Mouse (Mus musculus) lung, adult 2 months (tissue): Measurements from ENCODE around the gene Prg2. TPM values are rescaled to one million over a fixed set of nuclear protein-coding genes. Genes with fewer than 3 reads are reported as not detected.

ENCODE experiments used
- DNase-seq: peaks from one replicate; pipeline ENCODE4 v3.0.0; 2022
- H3K4me1 ChIP-seq: fragments of 200-500 bp; 2 replicates; pipeline ENCODE4 v1.6.1; 2011; ENCODE audit warnings: low read length; ENCODE audit not compliant: control insufficient read depth, insufficient read depth
- H3K4me3 ChIP-seq: fragments of 200-500 bp; replicated peaks from 2 replicates; pipeline ENCODE3; 2011; ENCODE audit warnings: low read depth, mild to moderate bottlenecking, control low read depth, low read length; ENCODE audit errors: extremely low read depth
- CTCF ChIP-seq: fragments of 200-500 bp; IDR thresholded peaks from 2 replicates; pipeline ENCODE4 v1.5.1; 2011; ENCODE audit warnings: mild to moderate bottlenecking, low read length, control low read depth; ENCODE audit not compliant: insufficient read depth
- POLR2A ChIP-seq: fragments of 200-500 bp; IDR thresholded peaks from 2 replicates; pipeline ENCODE4 v1.6.1; 2011; ENCODE audit warnings: low read depth, mild to moderate bottlenecking, control low read depth, low read length, borderline replicate concordance; ENCODE audit errors: extremely low read depth
- WGBS: fragments of 180-500 bp; shearing (Covaris S2); methylation state at CpG from one replicate; pipeline ENCODE4 v1.1.7; 2018; 5-methylcytosine and 5-hydroxymethylcytosine counted together
- polyA plus RNA-seq: library from polyadenylated mRNA; depleted of rRNA; stranded (reverse); fragments of >200 nt; gene quantifications from 2 replicates; pipeline ENCODE4 v1.2.3, GENCODE M21; 2012; rRNA removed

The Prg2 gene
- polyA plus RNA-seq, 1 experiment = 1.2 TPM

DNA sequence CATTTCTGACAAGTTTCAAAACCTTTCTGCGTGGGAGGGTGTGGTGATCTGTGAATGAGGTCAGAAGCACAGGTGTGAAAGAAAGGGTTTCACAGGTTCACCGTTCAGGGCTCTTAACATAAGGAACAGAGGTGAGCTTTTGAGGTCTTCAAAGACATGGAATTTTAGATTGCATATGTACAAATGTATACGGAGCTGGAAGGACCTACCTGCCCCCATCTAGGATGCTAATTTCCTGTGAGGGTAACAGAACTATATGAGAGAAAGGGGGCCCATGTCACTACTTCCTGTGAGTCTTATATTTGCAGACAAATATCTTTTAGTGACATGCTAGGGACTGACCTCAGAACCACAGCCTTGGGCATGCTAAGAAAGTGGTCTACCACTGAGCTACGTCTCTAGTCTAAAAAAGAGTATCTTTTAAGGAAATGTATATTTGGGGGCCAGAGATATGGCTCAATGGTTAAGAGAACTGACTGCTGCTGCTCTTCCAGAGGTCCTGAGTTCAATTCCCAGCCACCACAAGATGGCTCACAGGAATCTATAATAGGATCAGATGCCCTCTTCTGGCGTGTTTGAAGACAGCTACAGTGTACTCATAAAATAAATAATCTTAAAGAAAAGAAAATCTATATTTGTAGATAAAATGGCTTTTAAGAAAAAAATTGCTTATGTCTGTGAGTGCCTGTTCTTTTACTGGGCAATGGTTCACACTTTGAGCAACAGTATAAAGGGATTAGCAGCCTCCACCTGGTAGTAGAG, 33.7 kb downstream of the Prg2 start:
- Histone ChIP-seq H3K4me1 (no peaks in the 10 kb centered on the region), H3K4me3 (no peak overlapping the region)
- TF ChIP-seq CTCF (no peak), POLR2A (no peak)
- no peak for DNase-seq
- WGBS = 73% methylated on average over 5 of the region's 5 CpGs

GRCm38 (mm10) chr2:85014588-85014982, 34.3 kb downstream of the Prg2 start:
- WGBS = 52% methylated on average over 3 of the region's 3 CpGs
- DNase-seq = no peak
- H3K4me3 ChIP-seq = no peak overlapping the region
- no peaks in the 10 kb centered on the region for H3K4me1 ChIP-seq
- TF ChIP-seq CTCF = no peak
- no peak for TF ChIP-seq POLR2A

GRCm38 (mm10) chr2:85022043-85022442, 41.8 kb downstream of the Prg2 start:
- peak; percentile 87 for TF ChIP-seq CTCF
- no peak for TF ChIP-seq POLR2A
- Histone ChIP-seq H3K4me3 (no peak overlapping the region), H3K4me1 (no peaks in the 10 kb centered on the region)
- DNase-seq = no peak
- WGBS = 32% methylated on average over 4 of the region's 4 CpGs

- WGBS = 61% methylated on average over 3 of the region's 3 CpGs
- no peaks in the 10 kb centered on the region for H3K4me1 ChIP-seq
- TF ChIP-seq POLR2A = no peak
- TF ChIP-seq CTCF = no peak
- no peak for DNase-seq
- no peak overlapping the region for H3K4me3 ChIP-seq
Measured at GRCm38 (mm10) chr2:85026178-85026577, 45.9 kb downstream of the Prg2 start.

DNA sequence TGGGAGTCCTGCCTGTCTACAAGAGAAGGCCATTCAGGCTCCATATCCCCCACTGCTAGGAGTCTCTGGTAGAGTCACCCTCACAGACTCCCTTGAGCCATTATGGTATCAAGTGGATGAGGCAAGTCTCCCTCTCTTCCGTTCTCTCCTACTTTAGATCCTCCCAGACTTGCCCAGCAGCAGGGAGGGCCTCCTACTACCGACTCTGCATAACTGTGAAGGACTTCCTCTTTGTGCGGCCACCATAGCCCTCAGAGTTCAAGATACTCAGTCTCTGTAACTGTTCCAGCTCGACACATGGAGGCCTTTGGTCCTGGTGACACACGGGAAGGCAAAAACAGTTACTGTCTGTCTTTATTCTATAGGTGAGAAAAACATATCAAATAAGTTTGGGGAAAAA, 47.0 kb downstream of the Prg2 start:
- 45% methylated on average over 5 of the region's 5 CpGs for WGBS
- Histone ChIP-seq H3K4me3 (no peak overlapping the region), H3K4me1 (no peaks in the 10 kb centered on the region)
- DNase-seq = no peak
- no peak for TF ChIP-seq CTCF
- TF ChIP-seq POLR2A = no peak

DNA sequence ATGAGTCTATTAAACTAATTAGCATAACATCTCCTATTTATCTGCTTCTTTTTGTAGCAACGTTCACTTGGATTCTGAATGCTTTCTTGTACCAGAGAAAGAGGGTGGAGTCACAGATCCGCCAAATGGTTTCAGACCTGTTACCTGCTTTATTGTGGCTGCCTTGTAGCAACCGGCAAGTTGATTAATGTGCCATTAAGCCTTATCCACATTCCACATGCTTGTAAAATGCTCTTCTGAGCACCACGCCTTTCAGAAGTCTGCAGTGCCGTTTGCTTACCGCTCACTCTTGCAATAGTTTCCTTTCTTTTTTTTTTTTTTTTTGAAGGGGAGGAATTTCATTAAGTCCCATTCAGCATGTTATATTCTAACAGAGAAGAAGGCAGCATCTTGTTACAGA, 49.6 kb downstream of the Prg2 start:
- TF ChIP-seq POLR2A (no peak), CTCF (no peak)
- Histone ChIP-seq H3K4me1 (no peaks in the 10 kb centered on the region), H3K4me3 (no peak overlapping the region)
- no peak for DNase-seq
- WGBS = 44% methylated on average over 6 of the region's 6 CpGs

- Histone ChIP-seq H3K4me1 (no peaks in the 10 kb centered on the region), H3K4me3 (no peak overlapping the region)
- 50% methylated on average over 6 of the region's 6 CpGs for WGBS
- TF ChIP-seq POLR2A (no peak), CTCF (no peak)
- DNase-seq = no peak
Measured at GRCm38 (mm10) chr2:85030989-85031388, 50.7 kb downstream of the Prg2 start.

- WGBS = 81% methylated on average over 2 of the region's 2 CpGs
- peaks cover 1% of the 10 kb centered on the region; the same call in 1 of the 2 replicates for H3K4me1 ChIP-seq
- no peak for DNase-seq
- no peak overlapping the region for H3K4me3 ChIP-seq
- TF ChIP-seq CTCF = no peak
- TF ChIP-seq POLR2A = no peak
Measured at GRCm38 (mm10) chr2:85033121-85033520, 52.9 kb downstream of the Prg2 start.

Other genes starting within 250 kb of the Prg2 start
- gene Ypel4, start 246.4 kb upstream of the Prg2 start, polyA plus RNA-seq = 1.6 and 2.0 TPM in 2 replicates
- 1.8 and 4.1 TPM in 2 replicates for gene Gm19426, start 236.8 kb upstream of the Prg2 start, polyA plus RNA-seq
- 822 and 853 TPM in 2 replicates for gene Serping1, start 205.0 kb upstream of the Prg2 start, polyA plus RNA-seq
- 45.0 and 47.0 TPM in 2 replicates for gene Ube2l6, start 181.6 kb upstream of the Prg2 start, polyA plus RNA-seq
- 3.5 TPM in 1 of 2 replicates, not detected in the other for gene Smtnl1, start 157.8 kb upstream of the Prg2 start, polyA plus RNA-seq
- 20.2 and 25.1 TPM in 2 replicates for gene Timm10, start 153.5 kb upstream of the Prg2 start, polyA plus RNA-seq
- 3.9 and 7.5 TPM in 2 replicates for gene Slc43a1, start 141.6 kb upstream of the Prg2 start, polyA plus RNA-seq
- gene Rtn4rl2, start 93.8 kb upstream of the Prg2 start, polyA plus RNA-seq = 2.7 and 9.7 TPM in 2 replicates
- 325 and 376 TPM in 2 replicates for gene Slc43a3, start 43.9 kb upstream of the Prg2 start, polyA plus RNA-seq
- not detected in 2 replicates for gene Prg3, start 7.8 kb downstream of the Prg2 start, polyA plus RNA-seq
- 72.9 and 97.8 TPM in 2 replicates for gene Ssrp1, start 56.8 kb downstream of the Prg2 start, polyA plus RNA-seq
- gene P2rx3, start 57.0 kb downstream of the Prg2 start, polyA plus RNA-seq = 0.20 and 0.27 TPM in 2 replicates
- gene Tnks1bp1, start 67.6 kb downstream of the Prg2 start, polyA plus RNA-seq = 208 and 218 TPM in 2 replicates
- gene Aplnr, start 155.8 kb downstream of the Prg2 start, polyA plus RNA-seq = 62.0 and 66.0 TPM in 2 replicates
- 0.14 and 0.21 TPM in 2 replicates for gene Lrrc55, start 216.7 kb downstream of the Prg2 start, polyA plus RNA-seq